Mouse (Mus musculus) brown adipose tissue, adult 24 weeks (tissue): Measurements from ENCODE around the gene 1700047I17Rik2. TPM values are rescaled to one million over a fixed set of nuclear protein-coding genes. Genes with fewer than 3 reads are reported as not detected.

Experiments used
- polyA plus RNA-seq: library from polyadenylated mRNA; stranded (reverse); fragments of >200 nt; gene quantifications from 2 replicates; pipeline ENCODE4 v1.2.4, GENCODE M21; 2012; ENCODE audit not compliant: missing spikeins, insufficient read depth, insufficient read length

Gene 1700047I17Rik2
- polyA plus RNA-seq, 1 experiment, result 14.5 TPM

Other genes with a start within 250 kb of the 1700047I17Rik2 start
- gene Gm20403, start 213.1 kb upstream of the 1700047I17Rik2 start, polyA plus RNA-seq, result not detected in 2 replicates
- 3.6 and 6.3 TPM in 2 replicates for gene Baz1a, start 185.2 kb upstream of the 1700047I17Rik2 start, polyA plus RNA-seq
- gene 2700097O09Rik, start 119.5 kb upstream of the 1700047I17Rik2 start, polyA plus RNA-seq, result 9.1 and 11.2 TPM in 2 replicates
- 82.3 and 86.5 TPM in 2 replicates for gene Srp54a, start 119.3 kb upstream of the 1700047I17Rik2 start, polyA plus RNA-seq
- 19.3 and 21.7 TPM in 2 replicates for gene Fam177a, start 75.1 kb upstream of the 1700047I17Rik2 start, polyA plus RNA-seq
- gene Srp54b, start 44.5 kb upstream of the 1700047I17Rik2 start, polyA plus RNA-seq, result 15.7 and 18.4 TPM in 2 replicates
- gene Srp54c, start 30.6 kb downstream of the 1700047I17Rik2 start, polyA plus RNA-seq, result 71.7 and 92.8 TPM in 2 replicates
- 11.8 and 16.0 TPM in 2 replicates for gene 1110008L16Rik, start 100.0 kb downstream of the 1700047I17Rik2 start, polyA plus RNA-seq
- gene Ppp2r3c, start 103.4 kb downstream of the 1700047I17Rik2 start, polyA plus RNA-seq, result 13.2 and 21.5 TPM in 2 replicates
- gene Psma6, start 184.6 kb downstream of the 1700047I17Rik2 start, polyA plus RNA-seq, result 251 and 340 TPM in 2 replicates